Mouse (Mus musculus): ENCODE results near the gene Gm30191. TPM values are rescaled to one million over a fixed set of nuclear protein-coding genes. Genes with fewer than 3 reads are reported as not detected.

The Gm30191 gene
- not detected for total RNA-seq (2022)

GRCm38 (mm10) chr4:134246719-134247258 is at the start of gene Gm30191:
Gene Gm30191, plus strand, starts transcription at chr4:134246935.
- no peak for DNase-seq (ENCODE audit: low spot score in 2 of 2)

GRCm38 (mm10) chr4:134199371-134199770 is 47.4 kb upstream of the Gm30191 start:
- no peak for DNase-seq (ENCODE audit: low spot score in 2 of 2)

GRCm38 (mm10) chr4:134202904-134203303 is 43.8 kb upstream of the Gm30191 start, which contains the start of gene Gm7534:
Gene Gm7534, minus strand, starts transcription at chr4:134203004.
- DNase-seq (ENCODE audit: low spot score in 2 of 2): no peak

GRCm38 (mm10) chr4:134203340-134203896 is 43.3 kb upstream of the Gm30191 start:
- no peak for DNase-seq (ENCODE audit: low spot score in 2 of 2)

GRCm38 (mm10) chr4:134206488-134207053 is 40.2 kb upstream of the Gm30191 start:
- no peak for DNase-seq (ENCODE audit: low spot score in 2 of 2)

- DNase-seq (ENCODE audit: low spot score in 2 of 2): no peak
Observed at GRCm38 (mm10) chr4:134222793-134223600, 23.7 kb upstream of the Gm30191 start.

- DNase-seq (ENCODE audit: low spot score in 2 of 2): no peak
Observed at GRCm38 (mm10) chr4:134227194-134227593, 19.5 kb upstream of the Gm30191 start, which contains the start of gene Catsper4. Gene Catsper4, minus strand, starts transcription at chr4:134227383.

GRCm38 (mm10) chr4:134230431-134230830 is 16.3 kb upstream of the Gm30191 start:
- no peak for DNase-seq (ENCODE audit: low spot score in 2 of 2)

GRCm38 (mm10) chr4:134234876-134235275 is 11.9 kb upstream of the Gm30191 start:
- DNase-seq (ENCODE audit: low spot score in 2 of 2): no peak

- no peak for DNase-seq (ENCODE audit: low spot score in 2 of 2)
Observed at GRCm38 (mm10) chr4:134237582-134238278, 9.0 kb upstream of the Gm30191 start.

GRCm38 (mm10) chr4:134238279-134238651 is 8.5 kb upstream of the Gm30191 start, which contains the start of gene Cnksr1:
Gene Cnksr1, minus strand, starts transcription at chr4:134238399.
- DNase-seq (ENCODE audit: low spot score in 2 of 2): no peak

- no peak for DNase-seq (ENCODE audit: low spot score in 2 of 2)
Observed at GRCm38 (mm10) chr4:134238686-134239085, 8.0 kb upstream of the Gm30191 start.

- no peak for DNase-seq (ENCODE audit: low spot score in 2 of 2)
Observed at GRCm38 (mm10) chr4:134243516-134244250, 3.1 kb upstream of the Gm30191 start, which contains the start of gene E130218I03Rik. Gene E130218I03Rik, plus strand, starts transcription at chr4:134243662.

- DNase-seq (ENCODE audit: low spot score in 2 of 2): peak; percentile 91 to 92
Observed at GRCm38 (mm10) chr4:134245148-134245843, 1.4 kb upstream of the Gm30191 start, which contains the start of gene Zfp593. Gene Zfp593, minus strand, starts transcription at chr4:134245592.

GRCm38 (mm10) chr4:134246256-134246655 is 479 bp upstream of the Gm30191 start:
- no peak for DNase-seq (ENCODE audit: low spot score in 2 of 2)

GRCm38 (mm10) chr4:134249651-134250050 is 2.9 kb downstream of the Gm30191 start:
- peak in 1 of 2 experiments; percentile 50 for DNase-seq (ENCODE audit: low spot score in 2 of 2)

GRCm38 (mm10) chr4:134250116-134250929 is 3.6 kb downstream of the Gm30191 start:
- DNase-seq (ENCODE audit: low spot score in 2 of 2): no peak

- DNase-seq (ENCODE audit: low spot score in 2 of 2): no peak
Observed at GRCm38 (mm10) chr4:134250930-134251240, 4.2 kb downstream of the Gm30191 start.
